Mouse (Mus musculus) E14TG2a.4 (cell line): ENCODE results near the gene Pou1f1.

Experiments
- CTCF ChIP-seq: conservative IDR thresholded peaks from 2 replicates; pipeline ENCODE4 v1.5.1; 2014; ENCODE audit warnings: low read length
- NANOG ChIP-seq: IDR thresholded peaks from 2 replicates; pipeline ENCODE4 v1.6.1; 2014; ENCODE audit warnings: borderline replicate concordance, low read length, mixed read lengths

- TF ChIP-seq CTCF: no peak
- no peak for TF ChIP-seq NANOG
Observed at GRCm38 (mm10) chr16:65564306-65564705, 44.0 kb downstream of the Pou1f1 start.
